Mouse (Mus musculus) frontal cortex, postnatal 25 days (tissue): ENCODE measurements at regions not wholly inside any gene's neighbourhood (a gene's known extent, or its start where the extent isn't known, plus 50 kb on each side); places are given as distances from the start of the nearest gene placed in this dataset.

Experiments
- DNase-seq, 2 experiments: peaks; one replicate each; pipeline ENCODE4 v3.0.0; 2022; ENCODE audit warnings: low spot score in 2 of 2

DNA sequence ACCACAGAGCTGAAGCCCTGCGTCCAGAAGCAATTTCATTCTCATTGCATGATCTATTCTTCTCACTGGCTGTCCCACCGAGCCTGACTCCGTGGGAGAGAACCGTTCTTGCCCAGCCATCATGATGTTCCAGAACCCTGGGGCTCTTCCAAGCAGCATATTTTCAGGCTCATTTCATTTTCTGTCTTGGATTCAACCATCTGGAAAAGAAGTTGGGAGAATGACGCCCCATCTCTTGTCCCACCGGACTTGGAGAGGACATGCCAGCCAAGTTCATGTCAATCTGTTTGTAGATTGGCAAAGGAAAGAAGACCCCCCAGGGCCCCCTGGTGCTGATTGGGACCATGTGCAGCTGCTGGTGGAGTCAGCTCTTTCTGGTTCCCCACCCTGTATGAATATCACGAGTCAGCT is 1400.5 kb upstream of the Lrrc6 start:
- DNase-seq = no peak

DNA sequence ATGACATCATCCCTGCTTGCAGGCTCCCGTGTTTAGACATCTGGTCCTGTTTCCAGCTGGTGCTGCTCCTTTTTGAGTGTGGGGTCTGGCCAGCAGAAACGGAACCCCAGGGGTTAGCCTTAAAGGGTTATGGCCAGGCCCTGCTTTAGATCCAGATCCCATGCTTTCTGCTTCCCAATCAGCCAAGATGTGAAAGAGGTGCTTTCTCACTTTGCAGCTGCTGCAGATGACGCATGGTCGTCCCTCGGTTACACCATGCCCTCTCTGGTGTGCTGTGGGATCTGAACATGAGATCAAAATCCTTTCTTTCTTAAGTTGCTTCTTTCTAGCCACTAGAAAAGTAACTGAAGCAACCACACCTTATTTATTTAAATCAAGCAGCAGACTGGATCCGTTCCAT is 1399.1 kb upstream of the Lrrc6 start:
- DNase-seq = no peak

DNA sequence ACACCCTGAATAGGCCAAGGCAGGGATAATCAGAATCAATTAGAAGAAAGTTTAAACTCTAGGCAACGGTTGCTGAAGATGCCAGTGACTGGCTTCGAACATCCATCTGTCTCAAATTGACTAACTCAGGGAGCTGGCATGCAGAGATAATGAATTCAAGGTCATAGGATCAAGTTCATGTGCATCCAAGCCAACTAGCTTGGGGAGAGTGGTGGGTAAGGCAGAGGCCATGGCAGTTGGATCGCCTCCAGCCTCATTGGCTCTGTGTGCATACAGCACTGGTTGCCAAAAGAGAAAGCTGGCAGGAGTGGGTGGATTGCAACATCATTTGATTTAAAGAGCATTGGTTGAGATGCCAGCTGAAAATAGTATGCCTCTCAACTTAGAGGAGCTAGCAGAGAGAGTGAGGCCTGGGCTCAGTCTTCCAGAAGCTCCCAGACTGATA is 1398.3 kb upstream of the Lrrc6 start:
- peak; percentile 33 to 46 for DNase-seq

DNA sequence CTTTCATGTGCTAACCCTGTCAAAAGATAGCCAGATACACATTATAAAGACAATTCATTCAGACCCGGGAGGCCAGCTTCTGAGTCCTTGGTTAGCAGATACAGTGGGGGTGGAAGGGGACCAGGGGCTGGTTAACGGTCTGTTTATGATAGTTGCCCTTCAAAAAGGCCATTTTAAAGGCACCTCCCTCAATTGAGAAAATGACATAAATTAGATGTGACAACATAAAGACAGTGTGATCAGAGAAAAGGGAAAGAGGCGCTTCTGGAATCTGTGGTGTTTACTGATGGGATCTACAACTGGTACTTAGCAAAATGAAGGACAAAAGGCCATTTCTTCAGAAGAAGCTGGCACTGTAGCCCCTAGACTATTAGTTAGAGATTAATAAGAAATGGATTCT is 1391.4 kb upstream of the Lrrc6 start:
- no peak for DNase-seq

DNA sequence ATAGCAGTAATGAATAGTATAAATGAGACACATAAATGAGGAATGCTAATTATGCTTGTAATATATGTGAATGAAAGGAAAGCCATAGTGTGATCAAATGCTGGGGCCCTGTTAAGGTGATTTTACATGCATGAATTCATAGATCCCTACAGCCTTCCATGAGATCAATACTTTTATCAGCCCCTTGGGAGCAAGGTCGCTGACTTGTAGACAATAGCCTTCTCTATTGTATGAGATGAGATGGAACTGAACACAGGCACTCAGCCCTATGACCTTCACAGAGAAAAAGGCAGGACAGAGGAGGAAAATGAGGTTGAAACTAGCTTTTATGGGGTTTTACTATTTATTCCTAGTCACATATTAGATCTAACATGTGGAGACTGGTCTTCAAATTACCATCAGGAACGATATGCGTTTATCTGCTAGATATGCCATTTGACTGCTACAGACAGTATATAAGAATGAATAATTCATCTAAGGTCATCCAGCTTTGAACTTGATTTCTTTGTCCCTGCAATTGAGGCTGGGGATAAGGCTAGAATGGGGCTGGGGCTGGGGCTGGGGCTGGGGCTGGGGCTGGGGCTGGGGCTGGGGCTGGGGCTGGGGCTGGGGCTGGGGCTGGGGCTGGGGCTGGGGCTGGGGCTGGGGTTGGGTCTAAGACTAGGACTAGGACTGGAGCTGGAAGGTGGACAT is 1390.0 kb upstream of the Lrrc6 start:
- no peak for DNase-seq

DNA sequence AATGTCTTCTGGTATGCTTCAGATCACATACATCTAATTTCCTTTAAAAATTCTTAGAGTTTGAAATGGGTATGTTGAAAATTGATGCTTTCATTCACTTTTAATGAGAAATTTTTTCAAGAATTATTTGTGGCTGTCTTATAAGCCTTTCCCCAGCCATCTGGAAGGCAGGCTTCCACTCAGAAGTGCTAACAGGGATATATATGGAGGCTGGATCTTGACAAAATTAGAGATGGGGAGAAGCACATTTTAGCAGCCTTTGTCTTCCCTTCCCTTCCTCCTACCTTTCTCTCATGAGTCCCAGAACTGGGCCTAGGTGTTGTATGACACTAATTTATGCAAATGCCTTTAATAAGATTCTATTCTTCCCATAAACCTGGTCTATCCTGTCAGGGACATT is 1387.8 kb upstream of the Lrrc6 start:
- no peak for DNase-seq

DNA sequence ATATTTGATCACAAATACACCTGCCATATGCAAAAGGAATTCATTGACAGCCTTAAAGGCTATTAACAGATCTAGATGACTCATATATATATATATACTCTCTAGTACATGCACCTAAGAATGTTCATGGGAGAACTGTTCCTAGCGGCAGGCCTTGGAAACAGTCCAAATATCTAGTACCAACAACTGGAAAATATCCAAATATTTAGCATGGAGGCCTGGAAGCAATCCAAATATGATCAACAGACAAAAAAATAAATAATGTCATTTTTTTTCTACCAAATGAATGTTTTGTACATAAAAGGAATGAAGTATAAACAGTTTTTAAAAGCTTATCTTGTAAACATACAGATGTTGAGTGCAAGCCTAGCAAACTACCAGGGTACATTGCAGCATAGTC is 1354.6 kb upstream of the Lrrc6 start:
- DNase-seq = no peak

DNA sequence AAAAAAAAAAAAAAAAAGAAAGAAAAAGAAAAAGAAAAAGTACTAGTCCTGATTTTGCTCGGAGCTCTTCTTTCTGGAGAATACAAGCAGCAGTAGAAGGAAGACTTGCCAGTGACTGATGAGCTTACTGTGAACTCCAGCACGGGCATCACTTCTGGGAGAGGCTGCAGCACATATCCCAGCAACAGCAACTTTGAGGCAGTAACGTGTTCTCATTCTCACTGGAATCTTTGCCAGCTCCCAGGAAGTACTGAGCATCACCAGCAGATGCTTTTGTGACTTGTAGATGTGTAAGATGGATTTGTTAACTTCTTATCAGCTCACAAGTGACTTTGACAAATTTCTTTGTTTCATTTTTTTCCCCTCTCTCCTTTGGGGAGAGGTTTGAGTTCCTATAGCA is 1349.4 kb upstream of the Lrrc6 start:
- no peak for DNase-seq

DNA sequence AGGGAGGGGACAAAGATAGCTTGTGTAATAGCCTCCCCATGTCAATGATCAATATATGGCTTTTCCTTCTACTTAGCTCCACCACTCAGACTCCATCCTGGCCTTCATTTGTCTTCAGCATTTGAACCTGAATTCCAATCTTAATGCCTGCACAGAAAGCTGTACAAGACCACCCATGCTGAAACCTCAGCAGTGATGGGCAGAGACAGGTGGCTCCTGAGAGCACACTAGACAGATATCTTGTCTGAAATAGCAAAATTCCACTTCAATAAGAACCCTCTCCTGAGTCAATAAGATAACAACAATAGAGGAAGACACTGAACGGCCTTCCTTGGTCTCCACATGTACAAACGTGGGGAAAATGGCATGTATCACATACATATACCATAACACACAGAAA is 1345.0 kb upstream of the Lrrc6 start:
- DNase-seq = no peak

DNA sequence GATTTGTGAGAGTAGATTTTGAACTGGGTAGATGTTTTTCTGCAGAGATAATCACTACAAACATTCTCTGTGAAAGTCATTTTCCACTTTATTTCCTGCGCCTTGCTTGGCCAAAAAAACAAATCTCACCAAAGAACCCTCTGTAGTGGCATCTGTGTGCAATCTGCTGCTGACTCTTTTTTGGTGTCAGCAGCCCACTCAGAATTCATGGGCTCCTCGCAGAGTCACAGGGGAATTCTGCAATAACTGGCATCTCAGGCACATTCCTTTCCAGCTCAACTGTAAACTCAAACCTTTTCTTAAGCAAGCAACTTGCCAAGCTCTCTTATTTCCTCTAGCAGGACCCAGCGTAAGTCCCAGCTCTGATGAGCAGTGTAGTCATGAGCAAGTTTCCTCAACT is 1340.0 kb upstream of the Lrrc6 start:
- peak in 1 of 2 experiments; percentile 23 for DNase-seq

DNA sequence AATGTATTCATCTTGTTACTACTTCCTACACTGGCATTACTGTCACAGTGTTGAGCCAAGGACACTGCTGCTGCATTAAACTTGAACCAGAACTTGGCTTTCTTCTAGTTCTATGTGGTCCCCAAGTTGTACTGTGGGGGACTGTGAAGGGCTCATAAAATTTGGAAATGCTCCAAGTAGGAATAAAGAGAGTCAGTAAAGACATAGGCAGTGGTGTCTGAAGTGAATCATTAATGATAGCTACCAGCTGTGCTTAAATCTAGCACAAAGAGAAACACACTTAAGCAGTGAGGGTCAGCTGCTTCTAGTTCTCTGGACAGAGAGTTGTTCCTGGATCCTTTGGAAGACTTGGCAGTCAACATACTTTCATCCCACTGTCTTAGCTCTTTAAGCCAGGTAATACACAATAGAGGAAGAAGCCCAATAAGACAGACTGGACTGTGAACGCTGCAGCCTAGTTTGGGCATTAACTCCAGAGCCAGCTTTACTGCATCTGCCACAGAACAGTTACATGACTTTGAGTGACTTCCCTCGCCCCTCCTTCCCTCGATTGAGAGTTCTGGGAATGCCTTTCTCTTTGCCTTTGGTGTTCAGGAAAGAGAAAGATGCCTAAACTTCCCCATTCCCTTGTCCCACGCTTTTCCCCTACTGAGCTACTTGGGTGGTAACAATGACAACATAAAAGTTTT is 1325.2 kb upstream of the Lrrc6 start:
- DNase-seq = no peak

DNA sequence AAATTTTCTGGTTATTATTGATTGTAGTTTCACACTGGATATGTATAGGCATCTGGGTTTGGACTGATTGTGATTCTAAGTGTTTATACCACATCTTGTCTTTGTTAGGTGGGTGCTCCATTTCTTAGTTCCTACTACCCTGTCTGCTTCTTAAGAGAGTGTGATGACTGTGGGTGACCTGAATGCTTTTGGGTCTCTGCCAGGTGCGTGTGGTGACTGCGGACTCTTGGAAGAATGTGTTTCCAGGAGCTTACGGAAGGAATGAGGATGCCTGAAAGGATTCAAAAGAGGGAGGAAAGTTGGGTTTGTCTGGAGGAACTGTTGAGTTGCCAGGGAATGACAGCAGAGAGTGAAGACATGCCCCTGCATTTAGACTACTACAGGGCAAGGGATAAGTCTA is 1322.5 kb upstream of the Lrrc6 start:
- no peak for DNase-seq

DNA sequence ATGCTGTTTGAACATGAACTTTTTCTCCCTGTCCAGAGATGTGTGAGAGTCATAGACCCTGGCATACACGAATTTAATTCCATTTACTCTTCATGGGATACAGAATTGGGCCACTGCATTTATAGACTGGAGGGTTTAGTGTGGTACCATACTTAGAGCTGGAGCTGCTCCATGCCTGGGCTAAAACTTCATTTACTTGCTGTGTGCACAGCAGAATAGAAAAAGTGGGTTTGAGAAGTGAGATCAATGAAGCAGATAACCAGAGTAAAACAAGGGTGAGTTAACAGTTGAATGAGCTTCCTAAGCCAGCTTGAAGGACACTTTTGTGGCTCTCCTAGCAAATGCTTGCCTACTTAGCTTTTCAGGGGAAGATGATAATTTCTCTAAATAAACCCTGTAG is 1299.2 kb upstream of the Lrrc6 start:
- no peak for DNase-seq

DNA sequence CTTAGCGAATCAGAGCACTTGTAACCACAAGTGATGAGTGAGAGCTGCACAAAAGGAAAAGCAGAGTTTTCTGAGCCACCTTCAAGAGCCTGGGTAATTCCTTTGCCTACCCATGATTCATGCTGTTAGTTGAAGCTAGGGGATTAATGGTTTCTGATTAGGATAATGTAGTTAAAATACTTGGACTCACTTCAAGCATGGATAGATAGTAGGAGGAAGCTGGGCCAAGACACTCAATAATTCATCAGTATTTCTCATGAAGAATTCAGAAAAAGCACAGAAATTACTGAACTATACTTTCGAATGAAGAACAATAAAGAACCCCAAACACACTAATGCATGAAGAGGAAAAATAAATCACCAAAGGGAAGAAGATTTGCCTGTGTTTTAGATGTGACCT is 1294.9 kb upstream of the Lrrc6 start:
- DNase-seq = no peak

DNA sequence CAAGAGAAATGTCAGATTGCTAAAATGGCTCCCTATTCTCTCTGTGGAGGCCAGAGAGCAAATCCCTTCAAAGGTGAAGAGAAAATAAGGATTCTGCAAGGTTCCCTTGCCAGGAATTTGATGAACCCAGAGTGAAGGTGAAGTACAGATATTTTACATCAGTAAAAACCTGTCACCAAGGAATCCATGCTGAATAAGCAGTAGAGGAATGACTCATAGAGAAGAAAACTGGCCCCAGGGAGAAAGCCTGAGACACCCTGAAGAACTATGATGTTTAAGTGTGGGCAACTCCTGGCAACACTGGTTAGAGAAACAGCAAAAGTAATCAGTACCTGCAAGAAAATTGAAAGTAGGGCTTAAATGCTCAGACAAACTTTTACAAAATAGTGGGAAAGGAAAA is 1292.1 kb upstream of the Lrrc6 start:
- no peak for DNase-seq

DNA sequence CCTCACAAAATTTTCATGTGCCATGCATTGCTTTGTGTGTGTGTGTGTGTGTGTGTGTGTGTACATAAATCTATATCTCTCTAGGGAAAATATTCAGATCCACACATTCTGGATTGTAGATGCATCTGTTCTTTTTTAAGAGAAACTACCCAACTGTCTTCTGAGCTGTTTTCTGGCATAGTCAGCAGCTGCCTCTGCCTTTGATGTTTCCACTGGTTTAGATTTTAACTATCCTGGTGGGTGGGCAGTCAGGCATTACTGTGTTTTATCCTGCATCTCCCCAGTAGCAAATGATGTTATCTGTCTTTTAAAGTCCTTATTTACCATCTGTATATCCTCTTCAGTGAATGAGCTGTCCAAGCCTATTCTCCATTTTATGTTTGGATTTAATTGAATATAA is 1287.9 kb upstream of the Lrrc6 start:
- no peak for DNase-seq

DNA sequence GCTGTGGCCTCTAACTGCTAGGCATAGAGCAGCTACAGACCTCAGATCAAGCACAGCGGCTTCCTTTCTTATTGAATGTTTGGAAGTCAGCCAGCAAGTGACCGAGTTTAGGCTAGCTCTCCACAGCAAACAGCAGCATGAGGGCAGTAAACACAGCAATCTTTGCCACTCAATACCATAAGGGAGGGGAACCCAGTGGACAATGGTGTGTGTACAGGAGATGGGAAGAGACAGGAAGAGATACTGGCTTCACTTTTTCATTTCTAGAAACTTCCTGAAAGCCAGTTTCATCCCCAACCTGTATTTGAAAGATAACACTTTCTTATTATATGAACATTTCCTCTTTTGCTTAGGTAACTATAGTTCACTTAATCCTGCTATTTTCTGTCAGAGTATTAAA is 1284.9 kb upstream of the Lrrc6 start:
- no peak for DNase-seq

DNA sequence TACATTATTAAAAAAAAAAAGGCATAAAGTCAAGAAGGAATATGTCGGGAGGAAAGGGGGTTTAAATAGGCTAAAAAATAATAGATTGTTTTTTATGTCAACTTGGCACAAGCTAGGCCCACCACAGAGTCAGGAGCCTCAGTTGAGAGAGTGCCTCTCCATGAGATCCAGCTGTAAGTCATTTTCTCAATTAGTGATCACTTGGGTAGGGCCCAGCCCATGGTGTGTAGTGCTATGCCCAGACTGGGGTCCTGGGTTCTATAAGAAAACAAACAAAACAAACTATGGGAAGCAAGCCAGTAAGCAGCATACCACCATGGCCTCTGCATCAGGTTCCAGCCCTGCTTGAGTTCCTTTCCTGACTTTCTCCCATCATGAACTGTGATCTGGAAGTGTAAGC is 1283.0 kb upstream of the Lrrc6 start:
- DNase-seq = no peak

DNA sequence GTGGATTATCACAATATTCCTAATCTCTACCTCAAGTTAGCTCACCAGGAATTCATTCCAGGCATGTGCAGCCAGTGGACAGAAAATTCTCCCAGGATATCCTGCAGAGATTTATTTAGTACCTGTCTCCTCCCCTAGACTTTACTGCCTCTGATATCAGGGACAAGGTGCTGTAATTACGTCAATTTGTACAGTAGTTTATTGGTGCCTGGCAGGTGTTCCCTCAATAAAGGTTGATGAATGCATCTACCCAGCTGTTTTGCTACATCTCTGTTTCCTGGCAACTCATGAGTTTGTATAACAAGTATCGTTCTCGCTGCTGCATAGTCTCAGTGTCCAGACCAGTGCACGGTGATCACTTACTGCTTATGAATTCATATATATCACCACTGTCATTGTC is 1281.8 kb upstream of the Lrrc6 start:
- DNase-seq = no peak

DNA sequence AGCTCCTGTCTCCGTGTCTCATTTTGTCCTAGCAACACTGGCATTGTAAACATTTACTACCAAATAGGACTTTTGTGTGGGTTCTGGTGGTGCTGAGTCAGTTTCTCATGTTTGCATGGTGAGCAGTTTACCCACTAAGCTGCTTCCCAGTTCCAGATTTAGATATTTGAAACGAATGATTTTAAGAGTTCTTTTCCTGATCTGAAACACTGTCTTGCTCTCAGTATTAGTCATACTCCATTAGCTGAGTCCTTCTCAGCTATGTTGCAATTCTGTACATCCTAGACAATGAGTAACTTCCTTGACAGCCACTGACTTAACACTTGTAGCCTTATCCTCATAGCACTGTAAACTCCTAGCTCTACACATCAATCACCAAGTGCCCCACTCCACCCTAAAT is 1280.1 kb upstream of the Lrrc6 start:
- DNase-seq = no peak

DNA sequence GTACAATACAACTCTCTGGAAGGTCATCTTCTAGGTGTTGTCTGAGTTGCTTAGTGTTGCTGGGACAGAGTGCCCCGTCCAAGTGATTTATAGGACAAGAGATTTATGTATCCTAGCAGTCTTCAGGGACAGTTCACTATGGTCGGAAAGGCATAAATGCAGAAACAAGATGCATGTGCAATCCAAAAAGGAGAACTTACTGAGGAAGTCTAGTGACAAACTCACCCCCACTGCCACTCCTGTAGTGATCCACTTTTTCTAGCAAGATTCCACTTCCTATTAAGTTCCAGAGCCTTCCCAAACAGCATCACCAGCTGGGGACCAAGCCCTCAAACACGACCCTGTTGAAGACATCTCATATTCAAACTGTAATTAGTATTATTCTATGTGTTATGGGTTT is 1266.9 kb upstream of the Lrrc6 start:
- DNase-seq = no peak

DNA sequence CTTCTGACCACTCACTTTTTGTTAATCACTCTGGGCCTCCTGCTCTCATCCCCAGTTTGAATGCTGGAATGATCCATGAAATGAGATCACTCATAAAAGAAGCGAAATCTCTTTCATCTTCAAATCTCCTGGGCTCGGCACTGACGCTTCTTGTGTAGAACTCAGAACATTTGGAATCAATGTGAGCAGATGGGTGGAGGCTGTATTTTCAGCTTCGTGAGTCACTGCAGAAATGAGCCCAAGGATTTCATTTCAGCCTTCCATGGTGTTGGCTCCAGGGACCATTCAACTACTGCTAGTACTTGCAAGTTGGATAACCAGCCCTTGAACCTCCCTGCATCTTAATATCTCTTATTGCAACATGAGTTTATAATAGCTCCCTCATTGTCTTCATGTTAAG is 1258.5 kb upstream of the Lrrc6 start:
- no peak for DNase-seq

DNA sequence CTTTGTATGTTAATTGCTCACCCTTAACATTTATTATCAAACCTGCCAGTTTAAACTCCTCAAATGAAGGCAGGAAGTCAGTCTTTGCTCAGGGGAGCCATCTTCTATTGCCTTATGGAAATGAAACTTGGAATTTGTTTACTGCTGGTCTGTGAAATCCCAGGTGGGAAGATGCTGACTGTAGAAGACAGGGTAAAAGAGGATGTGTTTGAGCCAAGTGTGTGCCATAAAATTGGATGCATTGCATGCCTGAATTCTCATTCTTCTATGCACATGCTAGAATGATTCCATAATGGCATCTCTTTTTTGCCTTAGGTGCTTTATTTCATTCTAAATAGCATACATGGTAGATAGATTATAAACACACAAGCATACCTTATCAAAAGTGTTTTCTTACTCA is 1249.9 kb upstream of the Lrrc6 start:
- no peak for DNase-seq

DNA sequence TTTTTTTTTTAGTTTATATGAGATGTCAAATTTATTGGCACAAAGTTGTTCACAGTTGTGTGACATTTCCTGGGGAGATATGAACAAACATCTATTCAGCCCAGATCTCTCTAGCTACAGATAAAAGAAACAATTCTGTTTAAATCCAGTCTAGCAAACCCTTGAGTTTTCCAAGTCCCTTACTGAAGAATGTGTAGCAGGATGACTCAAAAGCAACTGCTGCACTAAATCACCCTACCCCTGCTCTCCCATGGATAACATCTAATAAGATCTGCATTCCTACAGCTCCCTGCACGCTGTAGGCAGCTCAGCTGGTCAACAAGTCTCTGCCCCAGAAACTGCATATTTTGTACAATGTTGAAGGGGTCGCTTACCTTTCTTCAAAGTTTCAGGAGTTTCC is 1242.6 kb upstream of the Lrrc6 start:
- no peak for DNase-seq
